Mouse (Mus musculus) small intestine, adult 2 months (tissue): ENCODE data around the gene Tab3.

Source experiments
- CTCF ChIP-seq: fragments of 200-500 bp; IDR thresholded peaks from 2 replicates; pipeline ENCODE4 v1.5.1; 2012; ENCODE audit warnings: low read depth, mild to moderate bottlenecking, control low read depth, inconsistent platforms, low read length, moderate library complexity, mixed read lengths; ENCODE audit not compliant: insufficient replicate concordance, insufficient read length; ENCODE audit errors: extremely low read depth
- POLR2A ChIP-seq: fragments of 200-500 bp; IDR thresholded peaks from 2 replicates; pipeline ENCODE4 v1.6.1; 2012; ENCODE audit warnings: low read depth, mild to moderate bottlenecking, control low read depth, inconsistent platforms, low read length, moderate library complexity

DNA sequence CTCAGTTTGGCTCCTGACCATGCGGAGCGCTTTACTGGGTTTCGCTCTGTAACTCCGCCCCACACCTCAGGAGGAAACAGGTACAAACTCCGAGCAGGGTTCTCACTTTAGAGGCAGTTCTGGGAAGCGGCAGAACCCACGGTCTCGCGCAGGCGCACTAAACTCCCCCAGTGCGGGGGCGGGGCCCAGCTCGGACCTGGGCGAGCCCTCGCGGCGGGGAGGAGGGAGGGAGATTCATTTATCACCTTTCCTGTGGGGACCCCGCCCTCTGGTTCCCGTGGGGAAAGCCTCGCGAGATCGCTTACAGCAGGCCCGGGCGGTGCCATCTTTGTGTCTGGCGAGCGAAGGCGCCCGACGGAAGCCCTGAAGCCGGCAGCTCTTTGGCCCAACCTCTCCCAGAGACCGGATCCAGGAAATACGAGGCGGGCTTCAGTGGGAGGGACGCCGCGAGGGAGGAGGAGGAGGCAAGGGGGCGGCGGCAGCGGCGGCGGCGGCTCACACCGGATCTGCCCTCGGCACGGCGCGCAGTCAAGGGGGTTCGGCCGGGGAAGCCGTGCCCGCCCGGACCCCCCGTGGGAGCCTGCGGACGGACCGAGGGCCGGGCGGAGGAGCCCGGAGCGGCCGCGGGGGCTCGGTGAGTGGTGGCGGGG, at the start of gene Tab3:
- peak; percentile 21; the same call in 1 of the 2 replicates for TF ChIP-seq POLR2A
- no peak for TF ChIP-seq CTCF
